Mouse (Mus musculus) kidney, adult 2 months (tissue): Measurements from ENCODE around the gene Swap70. TPM values are rescaled to one million over a fixed set of nuclear protein-coding genes. Genes with fewer than 3 reads are reported as not detected.

Source experiments
- DNase-seq: peaks from one replicate; pipeline ENCODE4 v3.0.0; 2021
- H3K27ac ChIP-seq: fragments of 200-500 bp; 2 replicates; pipeline ENCODE4 v1.5.1; 2012; ENCODE audit warnings: low read depth, low read length, control low read depth, inconsistent platforms; ENCODE audit not compliant: insufficient read depth
- H3K27me3 ChIP-seq: fragments of 200-500 bp; replicated peaks from 2 replicates; pipeline ENCODE4 v1.6.1; 2012; ENCODE audit warnings: mild to moderate bottlenecking, moderate library complexity, low read length, inconsistent platforms; ENCODE audit not compliant: control insufficient read depth, insufficient read depth
- H3K36me3 ChIP-seq: fragments of 200-500 bp; 2 replicates; pipeline ENCODE4 v1.6.1; 2012; ENCODE audit warnings: mild to moderate bottlenecking, moderate library complexity, low read length, inconsistent platforms; ENCODE audit not compliant: control insufficient read depth, insufficient read depth
- H3K4me1 ChIP-seq: fragments of 200-500 bp; 2 replicates; pipeline ENCODE4 v1.6.1; 2011; ENCODE audit warnings: low read length; ENCODE audit not compliant: control insufficient read depth, insufficient read depth
- H3K4me3 ChIP-seq: fragments of 200-500 bp; 2 replicates; pipeline ENCODE4 v1.5.1; 2011; ENCODE audit warnings: mild to moderate bottlenecking, low read depth, low read length, control low read depth; ENCODE audit not compliant: insufficient read depth
- CTCF ChIP-seq: fragments of 200-500 bp; conservative IDR thresholded peaks from 2 replicates; pipeline ENCODE4 v1.5.1; 2011; ENCODE audit warnings: low read depth, mild to moderate bottlenecking, control low read depth, low read length, moderate library complexity, mixed read lengths; ENCODE audit not compliant: insufficient read depth, insufficient read length
- POLR2A ChIP-seq: fragments of 200-500 bp; IDR thresholded peaks from one replicate; pipeline ENCODE4 v1.6.1; 2011; ENCODE audit warnings: low read depth, low read length, control low read depth
- WGBS: fragments of 180-500 bp; shearing (Covaris S2); methylation state at CpG from one replicate; pipeline ENCODE4 v1.1.7; 2018; 5-methylcytosine and 5-hydroxymethylcytosine counted together
- polyA plus RNA-seq: library from polyadenylated mRNA; depleted of rRNA; stranded (reverse); fragments of >200 nt; gene quantifications from 2 replicates; pipeline ENCODE4 v1.2.3, GENCODE M21; 2012

Swap70 gene
- polyA plus RNA-seq, 1 experiment, result 12.5 TPM

DNA sequence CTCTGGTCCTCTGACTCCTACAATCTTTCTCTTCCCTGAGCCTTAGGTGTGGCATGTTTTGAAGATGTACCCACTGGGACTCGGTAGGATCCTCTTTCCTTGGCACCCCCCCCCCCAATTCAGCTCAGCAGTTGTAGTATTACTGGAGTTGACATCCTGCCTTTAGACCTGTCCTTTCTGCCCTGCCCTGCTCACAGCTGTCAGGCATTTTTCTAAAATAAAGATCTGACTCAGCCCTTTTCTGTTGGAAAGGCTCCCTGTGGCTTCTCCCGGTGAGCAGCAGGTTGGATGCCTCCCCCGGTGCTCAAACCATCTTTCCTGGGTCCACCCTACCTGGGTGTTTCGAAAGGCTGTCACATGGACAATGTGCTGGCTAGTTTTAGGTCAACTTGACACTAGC is 68.1 kb downstream of the Swap70 start:
- TF ChIP-seq POLR2A (no peak), CTCF (no peak)
- no peaks in the 10 kb centered on the region for H3K4me1 ChIP-seq
- H3K27me3 ChIP-seq, result no peaks in the 10 kb centered on the region
- H3K4me3 ChIP-seq, result no peak overlapping the region
- no peaks in the 10 kb centered on the region for H3K36me3 ChIP-seq
- whole genome bisulfite sequencing, result 67% methylated on average over 4 of the region's 4 CpGs
- H3K27ac ChIP-seq, result no peak overlapping the region
- peak; percentile 50 for DNase-seq

DNA sequence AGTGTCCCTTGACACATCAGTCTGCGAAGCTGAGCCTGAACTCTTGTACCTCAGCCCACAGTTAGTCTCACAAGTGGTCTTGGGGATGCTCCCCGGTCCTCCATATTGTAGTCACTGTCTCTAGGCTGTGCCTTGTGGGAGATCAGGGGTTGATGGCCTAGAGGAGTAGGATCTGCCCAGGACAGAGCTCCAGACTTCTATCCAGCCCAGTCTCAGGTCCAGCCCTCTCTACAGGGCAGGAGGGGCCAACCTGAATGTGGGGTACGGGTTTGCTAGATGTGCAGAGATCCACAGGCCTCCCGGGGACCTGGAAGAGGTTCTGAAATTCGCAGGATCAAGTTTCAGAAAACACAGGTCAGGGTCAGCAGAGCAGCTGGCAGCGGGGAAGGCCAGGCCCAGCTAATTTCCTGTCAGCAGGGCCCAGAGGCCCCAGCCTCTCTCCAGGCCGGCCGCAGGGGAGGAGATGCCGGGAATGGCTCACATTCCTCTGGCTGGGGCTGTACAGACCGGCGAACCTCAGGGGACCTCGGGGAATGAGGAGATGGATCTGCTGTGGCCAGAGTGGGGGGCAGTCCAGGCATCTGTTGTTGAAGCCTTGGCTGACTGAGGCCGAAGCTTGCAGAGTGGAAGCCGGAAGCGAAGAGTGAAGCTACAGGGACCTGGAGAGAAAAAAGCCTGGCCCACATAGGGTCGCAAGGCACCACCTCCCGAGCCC is 75.5 kb downstream of the Swap70 start:
- H3K27ac ChIP-seq, result peak overlapping the region; percentile 75
- H3K4me1 ChIP-seq, result peaks cover 8% of the 10 kb centered on the region; the same call in 1 of the 2 replicates
- DNase-seq, result peak; percentile 83
- H3K36me3 ChIP-seq, result no peaks in the 10 kb centered on the region
- TF ChIP-seq POLR2A (no peak), CTCF (no peak)
- no peak overlapping the region for H3K4me3 ChIP-seq
- H3K27me3 ChIP-seq, result no peaks in the 10 kb centered on the region
- 37% methylated on average over 17 of the region's 17 CpGs for WGBS

DNA sequence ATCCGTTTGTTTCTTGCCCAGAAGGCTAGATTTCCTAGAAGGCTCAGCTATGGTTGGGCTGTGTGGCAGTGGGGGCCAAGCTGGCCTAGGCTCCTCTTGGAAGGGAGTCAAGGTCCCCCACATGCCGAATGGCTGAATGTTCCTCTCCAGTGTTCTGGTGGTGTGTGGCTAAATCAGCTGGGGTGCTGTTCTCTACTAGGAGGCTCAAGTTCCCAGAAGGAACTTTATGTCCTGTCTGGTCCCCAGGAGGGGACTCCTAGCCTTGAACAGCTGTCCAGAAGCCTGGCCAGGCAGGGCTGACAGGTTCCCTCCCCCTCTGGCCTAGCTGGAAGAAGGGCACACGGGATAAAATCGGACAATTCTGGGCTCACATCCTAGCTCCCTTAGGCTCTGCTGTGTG is 76.1 kb downstream of the Swap70 start:
- TF ChIP-seq POLR2A (no peak), CTCF (no peak)
- no peak for DNase-seq

DNA sequence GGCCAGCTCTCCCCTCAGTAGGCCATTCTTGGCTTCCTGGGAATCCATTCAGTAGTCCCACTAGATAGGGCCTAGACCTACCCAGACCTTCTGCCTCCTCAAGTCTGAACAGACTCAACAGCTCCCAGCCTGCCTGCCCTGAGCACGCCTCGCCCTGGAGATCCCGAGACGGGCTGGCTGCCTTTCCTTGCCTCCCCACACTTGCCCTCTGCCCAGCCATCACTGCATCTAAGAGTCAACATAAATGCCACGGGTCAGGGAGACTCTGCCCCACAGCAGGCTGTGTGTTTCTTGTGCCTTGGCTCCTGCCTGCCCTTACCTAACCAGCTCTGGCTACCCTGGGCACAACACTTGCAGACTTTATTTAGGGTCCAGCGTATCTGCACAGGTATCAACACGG is 76.6 kb downstream of the Swap70 start:
- TF ChIP-seq POLR2A, result no peak
- no peak for TF ChIP-seq CTCF
- WGBS, result 70% methylated on average over 7 of the region's 7 CpGs
- peak; percentile 20 for DNase-seq
- H3K36me3 ChIP-seq, result no peaks in the 10 kb centered on the region
- peak overlapping the region; percentile 75 for H3K27ac ChIP-seq
- no peak overlapping the region for H3K4me3 ChIP-seq
- peaks cover 8% of the 10 kb centered on the region; the same call in 1 of the 2 replicates for H3K4me1 ChIP-seq
- no peaks in the 10 kb centered on the region for H3K27me3 ChIP-seq

More for the DNA sequence above, 76.1 kb downstream of the Swap70 start:
- peak overlapping the region; percentile 75 for H3K27ac ChIP-seq
- H3K27me3 ChIP-seq, result no peaks in the 10 kb centered on the region
- no peaks in the 10 kb centered on the region for H3K36me3 ChIP-seq
- H3K4me3 ChIP-seq, result no peak overlapping the region
- 51% methylated on average over 4 of the region's 4 CpGs for WGBS
- peaks cover 8% of the 10 kb centered on the region; the same call in 1 of the 2 replicates for H3K4me1 ChIP-seq

DNA sequence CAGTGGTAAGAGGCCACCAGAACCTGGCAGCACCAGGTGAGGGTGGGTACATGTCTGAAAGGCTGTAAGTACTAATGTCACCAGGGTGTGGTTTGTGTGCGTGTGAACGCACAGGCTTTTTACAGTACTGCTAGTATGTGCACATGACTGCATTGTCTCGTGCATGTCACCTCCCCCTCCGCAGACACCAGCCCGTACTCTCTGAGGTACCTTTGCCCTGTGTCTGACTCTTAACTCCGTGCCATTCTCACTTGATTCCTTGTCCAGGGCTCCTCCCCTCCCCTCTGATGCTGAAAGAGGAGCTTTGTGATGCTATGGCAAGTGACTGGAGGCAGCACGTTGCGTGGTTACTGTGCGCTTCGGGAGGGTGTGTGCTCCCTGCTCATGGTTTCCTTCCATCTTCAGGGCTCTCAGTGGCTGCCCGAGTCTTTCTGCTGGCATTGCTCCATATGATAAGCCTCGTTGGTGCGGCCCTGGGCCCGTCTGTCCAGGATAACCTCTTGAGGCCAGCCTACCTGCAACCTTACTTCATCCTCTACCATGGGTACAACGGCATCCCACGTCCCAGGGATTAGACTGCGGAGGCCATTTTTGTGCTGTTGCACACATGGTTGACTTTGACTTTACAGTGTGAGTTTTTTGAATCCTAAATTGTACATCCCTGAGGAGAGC is 77.4 kb downstream of the Swap70 start:
- H3K27me3 ChIP-seq, result no peaks in the 10 kb centered on the region
- DNase-seq, result peak; percentile 62
- no peak overlapping the region for H3K27ac ChIP-seq
- no peak overlapping the region for H3K4me3 ChIP-seq
- no peaks in the 10 kb centered on the region for H3K36me3 ChIP-seq
- H3K4me1 ChIP-seq, result peaks cover 8% of the 10 kb centered on the region; the same call in 1 of the 2 replicates
- TF ChIP-seq POLR2A, result no peak
- no peak for TF ChIP-seq CTCF
- WGBS, result 82% methylated on average over 17 of the region's 17 CpGs

DNA sequence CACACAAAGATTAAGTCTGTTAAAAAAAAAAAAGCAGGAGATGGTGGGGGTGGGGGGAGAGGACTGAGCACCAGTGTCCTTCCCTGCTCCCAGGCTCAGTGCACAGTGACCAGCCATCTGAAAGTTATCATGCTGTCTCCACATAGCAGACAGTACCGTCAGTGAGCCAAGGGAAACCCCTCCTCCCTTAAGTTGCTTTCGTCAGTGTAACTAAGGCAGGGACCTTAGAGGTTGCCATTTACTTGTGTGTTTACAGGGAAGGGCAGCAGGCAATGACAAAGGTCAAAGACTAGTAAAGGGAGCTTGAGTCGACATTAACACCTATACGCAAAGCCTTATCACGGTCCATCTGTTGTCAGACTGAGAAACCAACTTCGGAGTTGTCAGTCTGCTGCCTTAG is 81.4 kb downstream of the Swap70 start:
- TF ChIP-seq CTCF (no peak), POLR2A (no peak)
- Histone ChIP-seq H3K27me3 (no peaks in the 10 kb centered on the region), H3K27ac (no peak overlapping the region), H3K4me1 (peaks cover 18% of the 10 kb centered on the region; the same call in 1 of the 2 replicates), H3K36me3 (no peaks in the 10 kb centered on the region), H3K4me3 (no peak overlapping the region)
- WGBS, result 72% methylated on average over 6 of the region's 6 CpGs
- DNase-seq, result no peak

DNA sequence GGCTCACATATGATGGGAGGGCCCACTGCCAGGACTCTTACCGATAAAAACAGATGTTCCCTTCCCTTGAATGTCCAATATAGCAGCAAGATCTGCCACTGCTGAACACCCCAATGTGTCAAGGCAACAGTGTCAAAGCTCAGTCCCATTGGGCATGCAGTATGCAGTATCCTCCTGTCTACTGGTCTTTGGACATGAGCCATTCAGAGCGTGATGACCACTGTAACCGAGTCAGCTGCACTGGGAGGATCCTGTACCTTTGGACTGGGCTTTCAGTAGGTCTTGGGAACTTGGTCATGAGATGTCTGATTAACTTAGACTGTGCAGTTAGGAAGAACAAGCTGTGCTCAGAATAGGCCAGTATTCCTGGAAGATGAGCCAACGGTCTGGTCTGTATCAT is 84.0 kb downstream of the Swap70 start:
- H3K27me3 ChIP-seq, result no peaks in the 10 kb centered on the region
- DNase-seq, result peak; percentile 89
- no peak for TF ChIP-seq POLR2A
- no peak for TF ChIP-seq CTCF
- no peak overlapping the region for H3K4me3 ChIP-seq
- no peak overlapping the region for H3K27ac ChIP-seq
- WGBS, result 65% methylated on average over 4 of the region's 4 CpGs
- H3K36me3 ChIP-seq, result no peaks in the 10 kb centered on the region
- peaks cover 13% of the 10 kb centered on the region; the same call in 1 of the 2 replicates for H3K4me1 ChIP-seq
